Mouse (Mus musculus) 416B (cell line): ENCODE measurements at regions not wholly inside any gene's neighbourhood (a gene's known extent, or its start where the extent isn't known, plus 50 kb on each side); places are given as distances from the start of the nearest gene placed in this dataset.

Experiments
- DNase-seq: peaks from one replicate; pipeline ENCODE4 v3.0.0; 2011; ENCODE audit warnings: low read depth

DNA sequence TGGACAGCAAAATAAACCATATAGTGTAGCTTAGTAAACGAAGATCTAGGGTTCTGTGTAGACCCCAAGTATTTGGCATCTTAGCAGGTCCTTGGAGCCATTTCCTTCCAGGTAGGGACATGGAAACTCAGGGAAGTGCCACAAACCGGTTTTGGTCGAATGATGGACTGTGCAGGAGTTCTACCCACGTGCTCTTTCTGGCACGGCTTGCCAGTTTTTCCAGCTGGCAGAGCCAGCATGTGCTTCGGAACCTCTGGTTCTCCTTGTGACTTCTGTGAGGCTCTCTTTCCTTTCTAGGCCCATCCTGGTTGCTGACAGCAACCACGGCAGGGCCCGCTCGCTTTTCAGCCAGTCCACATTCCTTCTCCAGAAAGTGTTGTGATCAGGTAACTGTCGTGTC lies 291.4 kb downstream of the Kcnrg start:
- DNase-seq: no peak

GRCm38 (mm10) chr14:61904426-61905124 lies 297.3 kb downstream of the Kcnrg start:
- DNase-seq: no peak

DNA sequence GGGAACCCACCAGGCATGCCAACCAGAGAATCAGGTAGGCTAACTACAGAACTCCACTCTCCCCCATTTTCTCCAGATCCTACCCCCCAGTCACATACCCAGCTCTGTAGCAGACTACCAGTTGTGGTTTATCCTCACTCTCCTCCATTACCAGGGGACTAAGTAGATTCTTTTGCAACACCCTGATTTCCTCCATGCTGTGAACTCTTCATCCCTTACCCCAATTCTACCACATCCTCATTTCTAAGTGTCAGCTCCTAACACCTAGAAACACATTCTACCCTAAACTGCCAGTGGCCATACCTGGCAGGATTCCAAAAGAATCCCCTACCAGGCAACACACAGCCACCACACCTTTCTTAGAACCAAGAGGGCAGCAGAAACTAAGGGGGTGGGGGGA lies 310.9 kb downstream of the Kcnrg start:
- peak; percentile 53 for DNase-seq

- DNase-seq: no peak
Measured at GRCm38 (mm10) chr14:61931811-61932210, 324.6 kb downstream of the Kcnrg start.

DNA sequence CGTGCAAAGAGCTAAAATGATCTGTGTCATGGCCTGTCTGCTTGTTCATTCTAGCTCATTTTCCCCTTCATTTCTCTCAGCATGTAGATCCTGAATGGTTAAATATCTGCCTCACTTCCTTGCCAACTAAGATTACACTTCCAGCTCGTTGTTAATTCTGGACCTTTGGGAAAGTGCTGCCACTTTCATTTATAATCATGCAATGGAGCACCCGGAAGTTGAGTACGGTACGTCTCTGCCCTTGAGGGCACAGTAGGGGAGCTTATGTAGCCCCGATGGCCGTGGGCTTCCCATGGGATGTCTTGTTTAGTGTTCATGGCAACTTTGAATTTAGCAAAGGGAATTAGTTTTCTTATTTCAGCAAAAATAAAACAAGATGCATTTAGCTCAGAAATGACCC lies 334.4 kb downstream of the Kcnrg start:
- DNase-seq: no peak

- DNase-seq: no peak
Measured at GRCm38 (mm10) chr14:61945659-61946058, 338.4 kb downstream of the Kcnrg start.

DNA sequence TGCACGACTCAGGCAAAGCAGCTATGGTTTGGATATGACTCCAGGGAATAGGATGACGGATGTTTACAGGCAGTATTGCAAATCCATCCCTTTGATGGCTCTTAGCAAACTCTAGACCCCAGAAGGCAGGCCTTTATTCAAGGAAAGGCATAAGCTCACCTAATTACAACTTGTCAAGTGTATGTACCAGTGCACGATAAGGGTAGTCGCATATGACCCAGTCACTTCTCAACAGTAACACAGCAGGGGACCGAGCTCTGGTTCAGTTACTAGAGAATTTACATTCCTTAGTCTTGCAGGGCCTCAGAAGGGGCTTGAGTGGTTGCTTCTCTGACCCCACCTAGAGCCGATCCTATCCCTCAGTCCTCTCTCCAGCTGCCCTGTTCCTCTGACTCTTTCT lies 342.2 kb downstream of the Kcnrg start:
- no peak for DNase-seq

GRCm38 (mm10) chr14:61950004-61950403 lies 342.4 kb upstream of the Rnaseh2b start:
- peak; percentile 51 for DNase-seq

- DNase-seq: no peak
Measured at GRCm38 (mm10) chr14:61953029-61953428, 339.4 kb upstream of the Rnaseh2b start.

DNA sequence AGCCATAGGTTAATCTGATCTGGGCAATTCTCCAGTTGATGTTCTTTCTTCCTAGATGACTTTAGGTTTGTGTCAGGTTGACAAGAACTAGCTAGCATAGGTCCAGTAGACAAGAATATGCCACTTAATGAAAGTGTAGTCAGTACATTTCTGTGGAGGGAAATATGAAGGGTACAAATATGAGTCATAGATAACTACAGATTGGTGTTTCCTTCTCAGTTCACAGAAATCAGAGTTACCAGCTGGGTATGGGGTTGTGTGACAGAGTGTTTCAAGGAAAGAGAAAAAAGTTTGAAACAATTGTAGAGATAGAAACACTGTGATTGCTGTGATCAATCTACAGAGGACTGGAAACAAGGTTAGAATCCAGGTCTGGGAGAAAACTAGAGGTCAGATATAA lies 337.0 kb upstream of the Rnaseh2b start:
- DNase-seq: no peak

DNA sequence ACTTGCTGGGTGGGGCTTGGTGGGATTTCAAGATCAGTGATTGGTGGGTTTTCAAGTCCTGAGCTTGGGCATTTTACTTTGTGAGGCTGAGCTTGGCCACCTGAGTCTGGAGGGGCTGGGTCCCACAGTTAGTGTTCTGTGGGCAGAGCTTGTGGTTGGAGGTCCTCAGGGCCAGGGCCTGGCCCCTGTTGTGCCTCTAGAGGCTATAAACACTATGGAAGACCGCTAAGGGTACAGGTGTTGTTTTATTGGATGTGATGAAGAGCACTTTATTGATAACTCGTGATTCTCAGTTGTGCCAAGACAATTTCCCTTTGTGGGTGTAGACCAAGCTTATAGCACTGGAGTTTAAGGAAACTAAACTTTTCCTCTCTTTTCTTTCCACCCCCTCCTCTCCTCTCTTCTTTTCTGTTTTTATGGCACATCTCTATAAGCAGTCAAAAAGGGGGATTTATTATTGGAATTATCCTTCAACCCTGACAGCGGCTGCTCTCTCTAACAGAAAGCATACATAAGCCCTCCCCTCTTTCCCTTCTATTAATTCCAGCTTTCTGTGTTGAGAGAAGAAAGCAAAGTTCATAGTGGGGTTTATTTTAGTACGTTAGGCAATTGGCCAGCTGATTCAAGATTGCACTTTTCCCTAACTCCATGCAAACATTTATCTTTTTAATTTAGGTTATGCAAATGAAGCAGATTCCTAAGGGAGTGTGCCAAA lies 332.0 kb upstream of the Rnaseh2b start:
- DNase-seq: no peak

DNA sequence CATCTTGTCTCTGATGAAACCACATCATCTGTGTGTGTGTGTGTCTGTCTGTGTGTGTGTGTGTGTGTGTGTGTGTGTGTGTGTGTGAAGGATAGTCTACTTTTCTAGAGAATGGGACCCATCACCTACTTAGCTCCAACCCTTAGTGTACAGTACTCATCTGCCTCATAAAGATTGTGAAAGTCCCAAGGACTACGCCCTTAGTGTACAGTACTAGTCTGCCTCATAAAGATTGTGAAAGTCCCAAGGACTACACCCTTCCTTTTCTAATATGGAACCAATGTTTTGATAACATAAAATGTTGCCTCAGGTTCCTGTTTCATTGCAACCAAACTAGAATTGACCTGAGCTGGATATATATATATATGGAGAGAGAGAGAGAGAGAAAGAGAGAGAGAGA lies 323.9 kb upstream of the Rnaseh2b start:
- DNase-seq: peak; percentile 37

- DNase-seq: no peak
Measured at GRCm38 (mm10) chr14:61968957-61969535, 323.3 kb upstream of the Rnaseh2b start.

DNA sequence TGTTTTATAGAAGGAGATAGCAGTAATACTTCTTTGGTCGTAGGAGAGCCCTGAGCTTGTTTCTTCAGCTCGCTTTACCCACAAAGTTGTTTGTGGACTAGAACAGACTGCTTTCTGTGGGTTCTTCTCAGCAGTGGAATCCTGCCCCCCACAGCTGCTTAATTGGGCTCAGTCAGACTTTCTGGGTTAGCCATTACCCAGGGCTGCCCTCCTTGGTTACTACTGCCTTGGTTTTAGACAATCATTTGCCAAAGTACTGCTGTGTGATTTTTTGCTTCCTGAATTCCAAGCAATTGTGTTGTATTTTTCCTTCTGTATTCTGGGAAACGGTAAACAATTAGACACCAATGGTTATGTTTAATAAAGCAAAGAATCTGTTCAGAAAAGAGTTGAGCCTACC lies 321.8 kb upstream of the Rnaseh2b start:
- DNase-seq: no peak

- peak; percentile 93 for DNase-seq
Measured at GRCm38 (mm10) chr14:61971100-61972088, 321.0 kb upstream of the Rnaseh2b start.

DNA sequence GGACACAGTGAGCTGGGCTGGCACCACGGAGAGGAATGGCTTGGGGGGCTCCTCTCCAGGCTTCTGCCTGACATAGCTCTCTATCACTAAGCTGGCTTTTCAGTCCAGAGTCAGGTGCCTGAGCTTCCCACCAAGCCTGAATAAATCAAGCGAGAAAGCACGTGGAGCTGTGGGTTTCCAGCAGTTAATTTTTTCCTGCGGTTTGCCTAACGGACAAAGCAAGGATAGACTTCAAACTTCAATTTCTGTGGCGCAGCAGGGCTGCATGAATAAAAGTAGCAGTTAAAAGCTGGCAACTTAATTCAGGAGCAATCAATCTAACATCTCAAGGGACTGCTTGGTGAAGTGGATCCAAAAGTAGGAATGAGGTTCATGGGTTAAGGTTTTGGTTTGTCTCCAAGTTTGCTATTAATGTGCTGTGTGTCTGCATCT lies 317.1 kb upstream of the Rnaseh2b start:
- no peak for DNase-seq

DNA sequence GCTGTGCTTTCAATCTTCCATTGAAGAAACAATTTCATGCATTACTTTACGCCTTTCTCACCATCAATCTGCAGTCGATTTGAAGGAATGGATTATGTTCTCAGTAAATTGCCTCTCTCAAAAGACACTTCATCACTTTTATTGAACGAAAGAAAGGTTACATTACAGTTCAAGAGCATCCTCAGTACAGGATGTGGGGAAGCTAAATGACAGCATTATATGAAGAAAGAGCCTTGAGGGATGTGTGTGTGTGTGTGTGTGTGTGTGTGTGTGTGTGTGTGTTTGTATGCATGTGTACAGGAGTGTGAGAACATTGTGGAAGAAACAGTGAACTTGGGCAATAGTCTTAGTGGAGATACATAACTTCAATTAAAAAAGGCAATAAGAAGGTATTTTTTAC lies 311.8 kb upstream of the Rnaseh2b start:
- DNase-seq: no peak

DNA sequence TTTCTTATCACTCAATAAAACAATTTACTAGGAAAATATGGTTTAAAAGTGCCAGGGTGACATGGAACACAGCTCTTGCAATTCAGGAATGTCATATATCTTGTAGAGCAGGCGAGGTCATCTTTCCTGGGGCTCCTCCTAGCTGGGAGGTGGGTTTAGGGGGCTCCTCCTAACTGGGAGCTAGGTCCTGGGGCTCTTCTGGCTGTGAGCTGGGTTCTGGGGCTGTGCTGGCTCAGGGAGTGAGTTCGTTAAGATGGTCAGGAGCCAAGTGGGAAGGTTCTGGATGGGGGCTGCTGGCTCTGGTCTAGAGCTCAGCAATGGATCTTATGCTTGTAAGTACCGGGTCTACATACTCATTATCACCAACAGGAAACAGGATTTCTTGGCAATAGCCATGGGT lies 306.8 kb upstream of the Rnaseh2b start:
- DNase-seq: no peak

DNA sequence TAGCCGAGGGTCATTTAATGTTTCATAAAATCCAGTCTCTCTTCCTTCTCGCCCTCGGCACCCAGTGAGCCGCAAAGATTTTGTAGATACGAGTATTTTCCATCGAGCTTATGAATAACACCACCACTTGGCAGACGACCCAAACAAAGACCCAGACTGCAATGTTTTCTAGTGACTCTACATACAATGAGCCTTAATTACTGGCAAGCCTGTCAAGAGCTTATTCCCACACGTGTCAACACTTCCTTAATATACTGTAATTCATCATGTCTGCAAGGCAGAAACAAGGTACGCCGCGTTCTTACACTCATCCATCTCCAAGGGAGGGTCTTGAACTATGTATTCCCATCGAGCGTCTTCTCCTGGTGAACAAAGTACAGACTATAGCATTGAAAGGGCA lies 306.2 kb upstream of the Rnaseh2b start:
- DNase-seq: no peak

GRCm38 (mm10) chr14:61995253-61995652 lies 297.1 kb upstream of the Rnaseh2b start:
- DNase-seq: peak; percentile 9

GRCm38 (mm10) chr14:61997736-61998135 lies 294.7 kb upstream of the Rnaseh2b start:
- DNase-seq: peak; percentile 76

DNA sequence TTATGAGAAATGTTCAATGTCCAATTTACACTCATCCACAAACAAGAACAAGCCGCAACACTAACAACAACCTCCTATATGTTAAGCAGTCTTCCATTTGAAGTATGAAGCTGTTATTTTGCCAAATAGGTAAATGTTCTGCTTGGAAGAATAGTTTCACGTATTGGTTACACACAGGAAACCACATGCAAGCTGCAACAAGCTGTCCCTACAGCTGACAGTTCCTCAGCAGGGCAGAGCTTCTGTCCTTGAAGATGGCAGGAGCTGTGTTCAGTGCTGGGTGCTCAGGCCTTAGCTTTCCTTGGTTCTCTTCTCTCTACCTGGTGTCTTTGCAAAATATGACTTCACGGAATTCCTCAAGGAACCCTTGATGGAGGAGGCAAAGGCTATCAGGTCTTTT lies 294.1 kb upstream of the Rnaseh2b start:
- DNase-seq: peak; percentile 73
